Mouse (Mus musculus): ENCODE measurements around the gene Gm10401.

Gm10401 gene

GRCm38 (mm10) chr5:115068671-115069421, 29.2 kb downstream of the Gm10401 start:
- DNase-seq = no peak

DNA sequence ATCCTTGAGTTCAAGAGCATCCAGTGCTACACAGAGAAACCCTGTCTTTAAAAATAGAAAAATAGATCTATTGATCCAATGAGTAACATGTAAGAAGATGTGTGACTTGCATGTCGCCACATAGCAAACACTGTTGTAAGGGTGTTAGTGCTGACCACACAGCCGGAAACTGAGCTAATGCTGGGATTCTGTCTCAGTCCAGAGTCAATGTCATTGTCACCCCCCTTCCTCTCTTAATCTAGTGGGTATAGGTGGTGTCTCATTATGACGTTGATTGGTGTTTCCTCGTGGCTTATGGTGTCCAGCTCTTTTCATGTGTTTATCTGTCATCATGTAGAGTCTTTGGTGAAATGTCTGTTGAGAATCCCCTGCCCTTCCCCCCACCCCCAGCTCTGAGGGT, 31.9 kb downstream of the Gm10401 start:
- DNase-seq = no peak

DNA sequence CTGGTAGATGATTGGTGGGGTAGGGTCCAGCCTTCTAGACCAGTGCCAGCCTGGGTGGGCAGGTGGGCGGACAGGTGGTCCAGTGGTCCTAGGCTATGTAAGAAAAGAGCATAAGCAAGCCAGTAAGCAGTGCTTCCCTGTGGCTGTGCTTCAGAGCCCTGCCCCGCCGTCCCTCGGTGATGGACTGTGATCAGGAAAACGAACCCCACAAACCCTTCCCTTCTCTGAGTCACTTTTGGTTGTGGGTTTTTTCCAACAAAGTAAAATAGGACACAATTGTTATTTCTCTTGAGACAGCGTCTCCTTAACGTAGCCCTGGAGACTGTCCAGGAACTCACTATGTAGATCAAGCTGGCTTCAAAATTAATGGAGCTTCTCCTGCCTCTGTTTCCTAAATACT, 34.7 kb downstream of the Gm10401 start:
- no peak for DNase-seq

- no peak for DNase-seq
Measured at GRCm38 (mm10) chr5:115062566-115062965, 35.5 kb downstream of the Gm10401 start.

- no peak for DNase-seq
Measured at GRCm38 (mm10) chr5:115060977-115061376, 37.1 kb downstream of the Gm10401 start.

GRCm38 (mm10) chr5:115060067-115060695, 37.9 kb downstream of the Gm10401 start:
- DNase-seq = no peak

GRCm38 (mm10) chr5:115058584-115059297, 39.4 kb downstream of the Gm10401 start:
- DNase-seq = no peak

GRCm38 (mm10) chr5:115057153-115057552, 40.9 kb downstream of the Gm10401 start:
- no peak for DNase-seq

GRCm38 (mm10) chr5:115055418-115055817, 42.7 kb downstream of the Gm10401 start:
- DNase-seq = no peak

- no peak for DNase-seq
Measured at GRCm38 (mm10) chr5:115053791-115054396, 44.2 kb downstream of the Gm10401 start.

GRCm38 (mm10) chr5:115052546-115052945, 45.5 kb downstream of the Gm10401 start:
- no peak for DNase-seq

DNA sequence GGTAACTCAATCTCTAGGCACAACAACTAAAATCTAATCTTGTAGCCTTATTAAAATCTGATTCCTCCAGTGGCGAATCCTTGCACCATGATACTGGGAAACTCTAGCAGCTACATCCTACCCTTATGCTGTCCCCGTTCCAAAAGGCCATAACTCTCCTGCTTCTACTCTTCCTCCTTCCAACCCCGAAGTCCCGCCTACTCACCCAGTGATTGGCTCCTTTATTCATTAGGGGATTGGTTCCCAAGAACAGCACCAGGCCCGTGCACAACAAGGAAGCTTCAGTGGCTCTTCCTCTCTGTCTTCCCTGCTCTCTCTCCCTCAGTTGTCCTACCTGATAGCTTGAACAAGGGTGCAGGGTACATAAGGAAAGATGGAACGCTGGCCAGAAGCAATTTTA, 47.3 kb downstream of the Gm10401 start:
- no peak for DNase-seq

DNA sequence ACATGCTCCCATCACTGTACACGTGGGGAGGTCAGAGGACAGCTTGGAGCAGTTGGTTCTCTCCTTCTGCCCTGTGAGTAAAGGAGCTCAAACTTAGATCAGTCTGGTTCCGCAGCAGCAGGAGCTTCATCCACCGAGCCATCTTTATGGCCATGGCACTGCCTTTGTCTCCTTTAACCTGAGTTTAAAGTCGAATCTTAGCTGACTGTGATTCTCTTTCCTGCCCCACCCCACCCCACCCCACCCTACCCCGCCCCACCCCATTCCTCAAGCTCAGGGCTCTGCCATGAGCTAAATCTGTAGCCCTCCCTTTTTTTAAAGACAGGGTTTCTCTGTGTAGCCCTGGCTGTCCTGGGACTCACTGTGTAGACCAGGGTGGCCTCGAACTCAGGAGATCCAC, 48.4 kb downstream of the Gm10401 start:
- no peak for DNase-seq
